Mouse (Mus musculus): ENCODE results near the gene Anks1. TPM values are rescaled to one million over a fixed set of nuclear protein-coding genes. Genes with fewer than 3 reads are reported as not detected.

The Anks1 gene
- total RNA-seq, 1 experiment = 20.9 TPM

DNA sequence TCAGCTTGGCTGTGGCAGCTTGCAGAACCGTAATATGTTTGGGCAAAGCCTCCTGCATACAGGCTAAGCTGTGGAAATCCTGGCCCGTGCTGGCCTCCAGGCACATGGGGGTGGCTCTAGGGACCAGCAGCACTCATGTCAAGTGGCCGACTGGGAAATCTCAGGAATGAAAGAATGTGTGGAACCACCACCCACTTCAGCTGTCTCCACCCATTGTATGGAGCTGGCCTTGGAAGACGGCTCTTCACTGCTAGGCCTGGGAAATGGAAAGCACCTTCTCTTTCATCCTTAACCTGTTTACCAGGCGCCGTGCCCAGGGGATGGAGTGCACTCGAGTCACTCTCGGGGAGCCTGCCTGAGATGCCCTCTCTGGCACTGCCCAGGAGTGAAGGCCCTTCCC, 125.9 kb downstream of the Anks1 start:
- in situ Hi-C loops (cut with MboI; ENCODE audit: low sequenced_read_pairs in 2 of 2, unreplicated experiment in 2 of 2) = no loop called here
- H3K4me1 ChIP-seq (ENCODE audit: control insufficient read depth in 2 of 2, insufficient read depth in 2 of 2, low read length in 2 of 2, poor library complexity in 1 of 2) = peaks cover 0 to 5% of the 10 kb centered on the region in 2 experiments; a peak in 1 of 4 replicates
- no peak overlapping the region for H3K4me3 ChIP-seq (ENCODE audit: insufficient read depth in 1 of 2, low read depth in 1 of 2, low read length in 2 of 2, poor library complexity in 1 of 2, severe bottlenecking in 1 of 2)
- no peaks in the 10 kb centered on the region for H3K9me3 ChIP-seq (ENCODE audit: control insufficient read depth, insufficient read depth, low read depth, low read length)
- no peak overlapping the region for H3K27ac ChIP-seq (ENCODE audit: insufficient read depth, low read depth, low read length, poor library complexity, severe bottlenecking)
- peaks cover 3% of the 10 kb centered on the region; the same call in 1 of the 2 replicates for H3K36me3 ChIP-seq (ENCODE audit: control insufficient read depth, insufficient read depth, low read length, poor library complexity, severe bottlenecking)
- no peak overlapping the region for H3K9ac ChIP-seq (ENCODE audit: insufficient read depth, low read depth, low read length, poor library complexity, severe bottlenecking)
- no peak for DNase-seq (ENCODE audit: low read depth, low spot score)
- no peak for TF ChIP-seq MAFK (IDR thresholded peaks at IDR 0.05; ENCODE audit: insufficient read depth, low read depth, low read length)
- TF ChIP-seq ZNF384 (IDR thresholded peaks at IDR 0.05; ENCODE audit: low read depth, low read length) = no peak
- no peak for TF ChIP-seq ZC3H11A (IDR thresholded peaks at IDR 0.05; ENCODE audit: borderline replicate concordance, low read depth, low read length)
- TF ChIP-seq HCFC1 (IDR thresholded peaks at IDR 0.05; ENCODE audit: borderline replicate concordance, insufficient read depth, low read length) = no peak
- TF ChIP-seq CHD2 (IDR thresholded peaks at IDR 0.05; ENCODE audit: low read depth, low read length) = no peak

DNA sequence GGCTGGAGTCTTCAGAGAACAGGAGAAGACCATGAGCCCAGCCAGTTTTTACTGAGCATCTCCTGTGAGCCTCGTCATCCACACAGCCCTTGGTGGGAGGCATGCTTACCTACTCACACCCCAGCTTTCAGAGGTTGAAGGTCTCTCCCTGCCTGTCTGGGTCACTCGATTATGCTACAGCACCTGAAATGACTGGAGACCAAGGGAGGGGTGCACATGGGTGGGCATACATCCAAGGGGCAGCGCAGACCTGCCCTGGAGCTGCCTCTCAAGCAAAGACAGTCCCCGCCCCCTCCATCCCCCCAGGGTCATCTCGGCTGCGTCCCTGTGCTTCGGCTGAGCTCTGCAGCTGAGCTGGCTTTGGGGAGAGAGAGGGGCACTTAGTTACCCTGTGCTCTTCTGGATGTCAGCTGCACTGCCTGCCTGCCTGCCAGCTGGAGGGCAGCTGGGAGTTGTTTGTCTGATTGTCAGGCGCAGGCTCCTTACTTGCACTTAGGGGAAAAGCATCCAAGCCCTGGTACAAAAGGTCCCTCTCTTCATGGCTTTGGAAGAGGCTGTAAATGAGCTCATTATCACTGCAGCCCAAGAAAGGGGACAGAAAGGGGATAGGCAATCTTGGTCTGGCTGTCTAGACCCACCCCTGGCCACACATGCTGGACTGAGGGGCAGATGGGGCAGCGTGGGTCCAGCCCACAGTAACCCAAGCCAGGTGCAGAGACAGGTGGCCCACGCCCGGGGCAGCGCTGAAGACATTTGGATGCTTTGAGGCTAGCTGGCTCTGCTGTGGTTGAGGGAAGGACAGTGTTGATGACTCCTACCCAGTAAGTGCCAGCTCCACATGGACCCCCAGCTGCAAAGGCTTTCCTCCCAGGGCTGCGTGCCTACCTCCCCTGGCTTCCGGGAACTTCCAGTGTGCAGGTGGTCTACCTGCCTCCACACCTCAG, 128.0 kb downstream of the Anks1 start:
- no peak overlapping the region for H3K27ac ChIP-seq (ENCODE audit: insufficient read depth, low read depth, low read length, poor library complexity, severe bottlenecking)
- H3K4me1 ChIP-seq (ENCODE audit: control insufficient read depth in 2 of 2, insufficient read depth in 2 of 2, low read length in 2 of 2, poor library complexity in 1 of 2) = peaks cover 0 to 9% of the 10 kb centered on the region in 2 experiments; a peak in 1 of 4 replicates
- H3K36me3 ChIP-seq (ENCODE audit: control insufficient read depth, insufficient read depth, low read length, poor library complexity, severe bottlenecking) = peaks cover 5% of the 10 kb centered on the region; the same call in 1 of the 2 replicates
- H3K4me3 ChIP-seq (ENCODE audit: insufficient read depth in 1 of 2, low read depth in 1 of 2, low read length in 2 of 2, poor library complexity in 1 of 2, severe bottlenecking in 1 of 2) = no peak overlapping the region
- no peak for DNase-seq (ENCODE audit: low read depth, low spot score)
- no peak for TF ChIP-seq ZNF384 (IDR thresholded peaks at IDR 0.05; ENCODE audit: low read depth, low read length)
- no peak for TF ChIP-seq ZC3H11A (IDR thresholded peaks at IDR 0.05; ENCODE audit: borderline replicate concordance, low read depth, low read length)
- TF ChIP-seq MAFK (IDR thresholded peaks at IDR 0.05; ENCODE audit: insufficient read depth, low read depth, low read length) = no peak
- no peak for TF ChIP-seq CHD2 (IDR thresholded peaks at IDR 0.05; ENCODE audit: low read depth, low read length)
- no peak for TF ChIP-seq HCFC1 (IDR thresholded peaks at IDR 0.05; ENCODE audit: borderline replicate concordance, insufficient read depth, low read length)
- in situ Hi-C loops (cut with MboI; ENCODE audit: low sequenced_read_pairs in 2 of 2, unreplicated experiment in 2 of 2) = no loop called here
- no peaks in the 10 kb centered on the region for H3K9me3 ChIP-seq (ENCODE audit: control insufficient read depth, insufficient read depth, low read depth, low read length)
- no peak overlapping the region for H3K9ac ChIP-seq (ENCODE audit: insufficient read depth, low read depth, low read length, poor library complexity, severe bottlenecking)

DNA sequence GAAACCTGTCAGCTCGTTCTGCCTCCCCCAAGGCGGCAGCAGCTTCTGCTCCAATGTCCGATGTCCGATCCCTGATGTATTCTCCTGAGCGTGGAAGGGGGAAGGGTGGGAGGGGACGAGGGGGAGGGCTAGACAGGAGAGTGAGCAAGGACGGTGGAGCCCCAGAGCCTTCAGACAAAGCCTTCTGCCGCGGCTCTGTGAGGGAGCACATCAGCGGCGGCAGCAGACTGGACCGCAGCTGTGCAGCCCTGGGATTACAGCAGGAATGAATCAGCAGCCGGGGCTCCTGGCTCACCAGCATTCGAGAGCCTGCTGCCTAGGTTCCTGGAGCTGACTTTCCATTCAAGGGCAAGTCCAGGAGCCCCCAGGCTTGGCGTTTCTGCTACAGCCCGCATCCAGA, 131.5 kb downstream of the Anks1 start:
- Histone ChIP-seq H3K4me1 (ENCODE audit: control insufficient read depth in 2 of 2, insufficient read depth in 2 of 2, low read length in 2 of 2, poor library complexity in 1 of 2) (peaks cover 0 to 8% of the 10 kb centered on the region in 2 experiments; a peak in 1 of 4 replicates), H3K9ac (ENCODE audit: insufficient read depth, low read depth, low read length, poor library complexity, severe bottlenecking) (no peak overlapping the region), H3K27ac (ENCODE audit: insufficient read depth, low read depth, low read length, poor library complexity, severe bottlenecking) (no peak overlapping the region), H3K36me3 (ENCODE audit: control insufficient read depth, insufficient read depth, low read length, poor library complexity, severe bottlenecking) (peaks cover 5% of the 10 kb centered on the region; the same call in 1 of the 2 replicates), H3K9me3 (ENCODE audit: control insufficient read depth, insufficient read depth, low read depth, low read length) (no peaks in the 10 kb centered on the region), H3K4me3 (ENCODE audit: insufficient read depth in 1 of 2, low read depth in 1 of 2, low read length in 2 of 2, poor library complexity in 1 of 2, severe bottlenecking in 1 of 2) (no peak overlapping the region)
- TF ChIP-seq MAFK (IDR thresholded peaks at IDR 0.05; ENCODE audit: insufficient read depth, low read depth, low read length) (no peak), ZC3H11A (IDR thresholded peaks at IDR 0.05; ENCODE audit: borderline replicate concordance, low read depth, low read length) (no peak), HCFC1 (IDR thresholded peaks at IDR 0.05; ENCODE audit: borderline replicate concordance, insufficient read depth, low read length) (no peak), ZNF384 (IDR thresholded peaks at IDR 0.05; ENCODE audit: low read depth, low read length) (no peak), CHD2 (IDR thresholded peaks at IDR 0.05; ENCODE audit: low read depth, low read length) (no peak)
- DNase-seq (ENCODE audit: low read depth, low spot score) = no peak
- in situ Hi-C loops (cut with MboI; ENCODE audit: low sequenced_read_pairs in 2 of 2, unreplicated experiment in 2 of 2) = no loop called here

DNA sequence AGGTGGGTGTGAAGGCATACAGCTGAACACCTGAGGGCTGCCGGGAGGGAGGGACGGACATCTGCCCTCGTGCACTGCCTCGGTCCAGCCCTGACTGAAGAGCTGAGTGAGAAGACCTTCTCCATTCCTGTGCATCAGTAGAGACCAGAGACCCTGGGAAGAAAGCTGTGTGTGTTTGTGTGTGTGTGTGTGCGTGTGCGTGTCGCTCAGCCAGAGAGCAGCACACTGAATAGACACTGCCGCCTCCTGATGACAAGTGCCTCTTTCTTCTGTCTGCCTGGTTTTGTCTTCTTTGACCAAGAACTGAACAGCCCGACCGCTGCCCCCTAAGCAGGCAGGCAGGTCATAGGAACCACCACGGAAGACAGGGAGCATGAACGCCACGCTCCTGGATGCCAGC, 132.2 kb downstream of the Anks1 start:
- Histone ChIP-seq H3K36me3 (ENCODE audit: control insufficient read depth, insufficient read depth, low read length, poor library complexity, severe bottlenecking) (peaks cover 5% of the 10 kb centered on the region; the same call in 1 of the 2 replicates), H3K9me3 (ENCODE audit: control insufficient read depth, insufficient read depth, low read depth, low read length) (no peaks in the 10 kb centered on the region), H3K27ac (ENCODE audit: insufficient read depth, low read depth, low read length, poor library complexity, severe bottlenecking) (no peak overlapping the region), H3K4me3 (ENCODE audit: insufficient read depth in 1 of 2, low read depth in 1 of 2, low read length in 2 of 2, poor library complexity in 1 of 2, severe bottlenecking in 1 of 2) (0 out of 4 replicates have a peak overlapping the region, but pooled peaks of 1 of the 2 experiments have one; percentile 24), H3K4me1 (ENCODE audit: control insufficient read depth in 2 of 2, insufficient read depth in 2 of 2, low read length in 2 of 2, poor library complexity in 1 of 2) (peaks cover 0 to 8% of the 10 kb centered on the region in 2 experiments; a peak in 1 of 4 replicates), H3K9ac (ENCODE audit: insufficient read depth, low read depth, low read length, poor library complexity, severe bottlenecking) (0 out of 2 replicates have a peak overlapping the region, but pooled peaks have one; percentile 1)
- DNase-seq (ENCODE audit: low read depth, low spot score) = no peak
- TF ChIP-seq ZC3H11A (IDR thresholded peaks at IDR 0.05; ENCODE audit: borderline replicate concordance, low read depth, low read length) (no peak), CHD2 (IDR thresholded peaks at IDR 0.05; ENCODE audit: low read depth, low read length) (no peak), HCFC1 (IDR thresholded peaks at IDR 0.05; ENCODE audit: borderline replicate concordance, insufficient read depth, low read length) (no peak), MAFK (IDR thresholded peaks at IDR 0.05; ENCODE audit: insufficient read depth, low read depth, low read length) (no peak), ZNF384 (IDR thresholded peaks at IDR 0.05; ENCODE audit: low read depth, low read length) (no peak)
- in situ Hi-C loops (cut with MboI; ENCODE audit: low sequenced_read_pairs in 2 of 2, unreplicated experiment in 2 of 2) = no loop called here
